Mouse (Mus musculus): ENCODE data around the gene B3gntl1. TPM values are rescaled to one million over a fixed set of nuclear protein-coding genes. Genes with fewer than 3 reads are reported as not detected.
"Not testable (repeated sequence)": the region's sequence is repeated elsewhere in the genome, so short reads cannot be mapped to it uniquely, and the experiment has no call there.

B3gntl1 gene
- total RNA-seq, 1 experiment from 2014 or later = 19.1 TPM

GRCm38 (mm10) chr11:121686674-121687073 is 13.7 kb upstream of the B3gntl1 start:
- ATAC-seq (ENCODE audit: extremely low read depth, insufficient number of reproducible peaks, low FRiP score, poor library complexity, severe bottlenecking) = no peak

- no peak for ATAC-seq (ENCODE audit: extremely low read depth, insufficient number of reproducible peaks, low FRiP score, poor library complexity, severe bottlenecking)
Observed at GRCm38 (mm10) chr11:121686091-121686490, 13.1 kb upstream of the B3gntl1 start.

GRCm38 (mm10) chr11:121685491-121686001 is 12.6 kb upstream of the B3gntl1 start:
- ATAC-seq (ENCODE audit: extremely low read depth, insufficient number of reproducible peaks, low FRiP score, poor library complexity, severe bottlenecking) = no peak

- no peak for ATAC-seq (ENCODE audit: extremely low read depth, insufficient number of reproducible peaks, low FRiP score, poor library complexity, severe bottlenecking)
Observed at GRCm38 (mm10) chr11:121683243-121683642, 10.3 kb upstream of the B3gntl1 start.

- peak; percentile 94 for ATAC-seq (ENCODE audit: extremely low read depth, insufficient number of reproducible peaks, low FRiP score, poor library complexity, severe bottlenecking)
Observed at GRCm38 (mm10) chr11:121680750-121681149, 7.8 kb upstream of the B3gntl1 start.

GRCm38 (mm10) chr11:121679581-121679980 is 6.6 kb upstream of the B3gntl1 start:
- ATAC-seq (ENCODE audit: extremely low read depth, insufficient number of reproducible peaks, low FRiP score, poor library complexity, severe bottlenecking) = no peak

GRCm38 (mm10) chr11:121676836-121677235 is 3.9 kb upstream of the B3gntl1 start:
- ATAC-seq (ENCODE audit: extremely low read depth, insufficient number of reproducible peaks, low FRiP score, poor library complexity, severe bottlenecking) = no peak

GRCm38 (mm10) chr11:121673629-121674028 is 676 bp upstream of the B3gntl1 start:
- ATAC-seq (ENCODE audit: extremely low read depth, insufficient number of reproducible peaks, low FRiP score, poor library complexity, severe bottlenecking) = no peak

GRCm38 (mm10) chr11:121672312-121672989 is 502 bp downstream of the B3gntl1 start:
- ATAC-seq (ENCODE audit: extremely low read depth, insufficient number of reproducible peaks, low FRiP score, poor library complexity, severe bottlenecking) = no peak

GRCm38 (mm10) chr11:121670926-121671325 is 2.0 kb downstream of the B3gntl1 start:
- no peak for ATAC-seq (ENCODE audit: extremely low read depth, insufficient number of reproducible peaks, low FRiP score, poor library complexity, severe bottlenecking)

- ATAC-seq (ENCODE audit: extremely low read depth, insufficient number of reproducible peaks, low FRiP score, poor library complexity, severe bottlenecking) = no peak
Observed at GRCm38 (mm10) chr11:121668776-121669175, 4.2 kb downstream of the B3gntl1 start.

- no peak for ATAC-seq (ENCODE audit: extremely low read depth, insufficient number of reproducible peaks, low FRiP score, poor library complexity, severe bottlenecking)
Observed at GRCm38 (mm10) chr11:121667541-121667940, 5.4 kb downstream of the B3gntl1 start.

GRCm38 (mm10) chr11:121661116-121661515 is 11.8 kb downstream of the B3gntl1 start:
- ATAC-seq (ENCODE audit: extremely low read depth, insufficient number of reproducible peaks, low FRiP score, poor library complexity, severe bottlenecking) = no peak

GRCm38 (mm10) chr11:121660604-121661003 is 12.3 kb downstream of the B3gntl1 start:
- not testable (repeated sequence) for ATAC-seq (ENCODE audit: extremely low read depth, insufficient number of reproducible peaks, low FRiP score, poor library complexity, severe bottlenecking)

- no peak for ATAC-seq (ENCODE audit: extremely low read depth, insufficient number of reproducible peaks, low FRiP score, poor library complexity, severe bottlenecking)
Observed at GRCm38 (mm10) chr11:121658151-121658550, 14.8 kb downstream of the B3gntl1 start.

- ATAC-seq (ENCODE audit: extremely low read depth, insufficient number of reproducible peaks, low FRiP score, poor library complexity, severe bottlenecking) = no peak
Observed at GRCm38 (mm10) chr11:121655807-121656511, 17.0 kb downstream of the B3gntl1 start.

- ATAC-seq (ENCODE audit: extremely low read depth, insufficient number of reproducible peaks, low FRiP score, poor library complexity, severe bottlenecking) = peak; percentile 14; the same call in 1 of the 2 replicates
Observed at GRCm38 (mm10) chr11:121655166-121655806, 17.7 kb downstream of the B3gntl1 start.

- no peak for ATAC-seq (ENCODE audit: extremely low read depth, insufficient number of reproducible peaks, low FRiP score, poor library complexity, severe bottlenecking)
Observed at GRCm38 (mm10) chr11:121654406-121654945, 18.5 kb downstream of the B3gntl1 start.

GRCm38 (mm10) chr11:121653631-121654030 is 19.3 kb downstream of the B3gntl1 start:
- ATAC-seq (ENCODE audit: extremely low read depth, insufficient number of reproducible peaks, low FRiP score, poor library complexity, severe bottlenecking) = no peak
